ENCODE assay signal across 16 mouse cellular contexts in the genomic region with DNA sequence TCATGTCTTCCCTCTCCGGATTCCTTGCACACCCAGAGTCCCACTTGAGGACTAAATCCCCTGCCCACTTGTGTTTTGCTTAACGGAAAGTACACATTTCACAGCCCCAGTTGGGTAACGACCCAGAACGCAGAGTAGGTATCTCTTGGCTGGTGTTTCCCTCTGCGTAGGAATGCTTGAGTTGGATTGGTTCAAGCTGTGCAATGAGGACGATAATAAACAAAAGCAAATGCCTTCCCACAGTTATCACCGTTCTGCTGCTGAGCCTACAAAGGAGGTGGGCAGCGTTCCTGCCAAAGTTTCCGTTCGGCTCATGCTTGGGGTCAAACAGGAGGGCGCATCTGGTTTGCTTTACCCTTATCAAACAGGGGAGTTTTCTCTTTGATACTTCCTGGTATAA.
A peak's percentile ranks its signal among the peaks of the same experiment; 100 is the strongest.
DNase-seq lines count a peak whose midpoint lies in the region; ATAC-seq and TF ChIP-seq lines count a peak whose summit lies in the region.
"Had no signal": no experiment of that assay in that cellular context is flagged by ENCODE, and none has a peak within 500 bp of the region (broad histone marks: within the 10 kb centered on the region; RNA-seq: fewer than 3 reads in every experiment).

No protein-coding gene starts in this region.

- H3K9ac ChIP-seq in heart, embryonic 13.5 days = no peak overlapping the region
- no peak overlapping the region for H3K9ac ChIP-seq in heart, adult 2 months (ENCODE audit: low read depth, low read length)
- no peak overlapping the region for H3K9ac ChIP-seq in midbrain, embryonic 11.5 days (ENCODE audit: low read length)
- no peak overlapping the region for H3K9ac ChIP-seq in midbrain, embryonic 14.5 days (replicated peaks; ENCODE audit: low read length)
- H3K9ac ChIP-seq in heart, embryonic 16.5 days (ENCODE audit: low read length) = no peak overlapping the region
- H3K9ac ChIP-seq: liver, embryonic 15.5 days had no signal

- H3K27me3 ChIP-seq in heart, embryonic 13.5 days (replicated peaks) = no peaks in the 10 kb centered on the region
- H3K27me3 ChIP-seq in heart, adult 2 months (ENCODE audit: control insufficient read depth, insufficient read depth, low read length) = no peaks in the 10 kb centered on the region
- H3K27me3 ChIP-seq in midbrain, embryonic 11.5 days (ENCODE audit: control insufficient read depth, insufficient read depth, low read length) = no peaks in the 10 kb centered on the region
- H3K27me3 ChIP-seq in midbrain, embryonic 14.5 days (ENCODE audit: control insufficient read depth, insufficient read depth, low read length) = no peaks in the 10 kb centered on the region
- H3K27me3 ChIP-seq in heart, embryonic 16.5 days (ENCODE audit: control insufficient read depth, insufficient read depth, low read length) = no peaks in the 10 kb centered on the region
- H3K27me3 ChIP-seq: liver, embryonic 15.5 days; megakaryocyte, embryonic 14.5 days had no signal

- H3K4me3 ChIP-seq in heart, embryonic 13.5 days = no peak overlapping the region
- no peak overlapping the region for H3K4me3 ChIP-seq in heart, adult 2 months
- no peak overlapping the region for H3K4me3 ChIP-seq in midbrain, embryonic 11.5 days (ENCODE audit: low read depth, low read length)
- H3K4me3 ChIP-seq in midbrain, embryonic 14.5 days (replicated peaks; ENCODE audit: low read depth, low read length) = no peak overlapping the region
- H3K4me3 ChIP-seq in heart, embryonic 16.5 days (ENCODE audit: low read length) = no peak overlapping the region
- H3K4me3 ChIP-seq: liver, embryonic 15.5 days; megakaryocyte, embryonic 14.5 days; myocyte had no signal

- H3K9me3 ChIP-seq in heart, embryonic 13.5 days = no peaks in the 10 kb centered on the region
- no peaks in the 10 kb centered on the region for H3K9me3 ChIP-seq in midbrain, embryonic 11.5 days (ENCODE audit: control insufficient read depth, low read length)
- H3K9me3 ChIP-seq in midbrain, embryonic 14.5 days (ENCODE audit: control insufficient read depth, low read length) = no peaks in the 10 kb centered on the region
- H3K9me3 ChIP-seq in heart, embryonic 16.5 days (replicated peaks; ENCODE audit: control insufficient read depth, low read length) = no peaks in the 10 kb centered on the region
- H3K9me3 ChIP-seq: liver, embryonic 15.5 days had no signal

- no peak for TF ChIP-seq EP300 in heart, adult 2 months (IDR thresholded peaks at IDR 0.05; ENCODE audit: insufficient read depth, low read depth, low read length)

- no peak for ATAC-seq in heart, embryonic 13.5 days (ENCODE audit: extremely low read depth, insufficient number of reproducible peaks, low FRiP score, low TSS enrichment)
- no peak for ATAC-seq in midbrain, embryonic 11.5 days (ENCODE audit: low FRiP score)
- ATAC-seq in midbrain, embryonic 14.5 days (ENCODE audit: low FRiP score, low TSS enrichment) = no peak
- peak; percentile 49 for ATAC-seq in heart, embryonic 16.5 days (replicated peaks; ENCODE audit: extremely low read depth, insufficient read depth, low FRiP score)
- ATAC-seq: CD4-positive, CD25-positive, alpha-beta regulatory T cell, adult 4 months; hindbrain, postnatal 0 days had no signal

- H3K27ac ChIP-seq in heart, embryonic 13.5 days (replicated peaks) = peak overlapping the region; percentile 64
- no peak overlapping the region for H3K27ac ChIP-seq in heart, adult 2 months
- H3K27ac ChIP-seq in midbrain, embryonic 11.5 days (ENCODE audit: low read depth, low read length) = no peak overlapping the region
- H3K27ac ChIP-seq in midbrain, embryonic 14.5 days (replicated peaks; ENCODE audit: low read depth, low read length) = no peak overlapping the region
- no peak overlapping the region for H3K27ac ChIP-seq in heart, embryonic 16.5 days (ENCODE audit: low read length)
- H3K27ac ChIP-seq: hindbrain, postnatal 0 days; liver, embryonic 15.5 days had no signal

- WGBS in heart, embryonic 13.5 days = 29% methylated on average over 11 of the region's 11 CpGs
- WGBS in heart, adult 2 months = 19% methylated on average over 11 of the region's 11 CpGs
- WGBS in midbrain, embryonic 11.5 days = 78% methylated on average over 11 of the region's 11 CpGs
- WGBS in midbrain, embryonic 14.5 days = 82% methylated on average over 11 of the region's 11 CpGs
- WGBS in heart, embryonic 16.5 days = 29% methylated on average over 11 of the region's 11 CpGs

- DNase-seq in heart, adult 2 months = no peak
- peak; percentile 87 for DNase-seq in midbrain, embryonic 11.5 days (ENCODE audit: low spot score, missing footprints)
- DNase-seq in midbrain, embryonic 14.5 days = no peak
- no peak for DNase-seq in gastrocnemius, postnatal 10 days
- DNase-seq in adrenal gland, adult 2 months = no peak
- DNase-seq: adrenal gland, postnatal 36 days; cerebellum, postnatal 25 days; kidney, postnatal 36 days; thymus, adult 18-20 months had no signal

- H3K4me1 ChIP-seq in heart, embryonic 13.5 days = peaks cover 19% of the 10 kb centered on the region
- no peaks in the 10 kb centered on the region for H3K4me1 ChIP-seq in heart, adult 2 months (ENCODE audit: control insufficient read depth, insufficient read depth, low read length)
- peaks cover 11% of the 10 kb centered on the region; the same call in 1 of the 2 replicates for H3K4me1 ChIP-seq in midbrain, embryonic 11.5 days (ENCODE audit: control insufficient read depth, insufficient read depth, low read length)
- peaks cover 4% of the 10 kb centered on the region; the same call in 1 of the 2 replicates for H3K4me1 ChIP-seq in midbrain, embryonic 14.5 days (ENCODE audit: control insufficient read depth, insufficient read depth, low read length)
- peaks cover 5% of the 10 kb centered on the region for H3K4me1 ChIP-seq in heart, embryonic 16.5 days (ENCODE audit: control insufficient read depth, insufficient read depth, low read length)
- H3K4me1 ChIP-seq: liver, embryonic 15.5 days; megakaryocyte, embryonic 14.5 days had no signal

- intact Hi-C loops in heart, adult 2 months (cut with DNase I) = no loop called here

- H3K79me2 ChIP-seq in heart, adult 2 months (replicated peaks; ENCODE audit: control insufficient read depth, insufficient read depth, low read length) = no peaks in the 10 kb centered on the region

- no peaks in the 10 kb centered on the region for H3K36me3 ChIP-seq in heart, embryonic 13.5 days
- H3K36me3 ChIP-seq in heart, adult 2 months (ENCODE audit: control insufficient read depth, insufficient read depth, low read length) = no peaks in the 10 kb centered on the region
- no peaks in the 10 kb centered on the region for H3K36me3 ChIP-seq in midbrain, embryonic 11.5 days (ENCODE audit: control insufficient read depth, insufficient read depth, low read length)
- H3K36me3 ChIP-seq in midbrain, embryonic 14.5 days (ENCODE audit: control insufficient read depth, insufficient read depth, low read length) = no peaks in the 10 kb centered on the region
- H3K36me3 ChIP-seq in heart, embryonic 16.5 days (ENCODE audit: control insufficient read depth, insufficient read depth) = no peaks in the 10 kb centered on the region
- H3K36me3 ChIP-seq: liver, embryonic 15.5 days had no signal

- H3K4me2 ChIP-seq in heart, embryonic 13.5 days = peak overlapping the region; percentile 13
- H3K4me2 ChIP-seq in midbrain, embryonic 11.5 days = no peak overlapping the region
- H3K4me2 ChIP-seq in midbrain, embryonic 14.5 days (ENCODE audit: low read length) = no peak overlapping the region
- H3K4me2 ChIP-seq in heart, embryonic 16.5 days (ENCODE audit: low read depth, low read length) = peak overlapping the region; percentile 5; the same call in 1 of the 2 replicates
- H3K4me2 ChIP-seq: liver, embryonic 15.5 days had no signal

- no peak for TF ChIP-seq CTCF in heart, adult 2 months (IDR thresholded peaks at IDR 0.05)

- no peak for TF ChIP-seq POLR2A in heart, adult 2 months (IDR thresholded peaks at IDR 0.05; ENCODE audit: insufficient read depth, low read depth, low read length)

Comparison
In these comparisons a context has a peak if more than half of its experiments do, and no peak if none do; other contexts are left out.
1. H3K4me2 ChIP-seq: peak in heart, embryonic 13.5 days (single experiment) and heart, embryonic 16.5 days (single experiment); none in midbrain, embryonic 11.5 days (single experiment) and midbrain, embryonic 14.5 days (single experiment).